ENCODE assay signal across 20 mouse cellular contexts in genomic region chr9:70584641-70585040, GRCm38 (mm10). TPM values are rescaled to one million over a fixed set of nuclear protein-coding genes. Genes with fewer than 3 reads are reported as not detected.
DNase-seq lines count a peak whose midpoint lies in the region; TF ChIP-seq lines count a peak whose summit lies in the region.
"Had no signal": no experiment of that assay in that cellular context is flagged by ENCODE, and none has a peak within 500 bp of the region (broad histone marks: within the 10 kb centered on the region; RNA-seq: fewer than 3 reads in every experiment).

No protein-coding gene starts in this region.

- peak; percentile 42 for DNase-seq in heart, adult 11 months
- DNase-seq in heart, adult 9 months (ENCODE audit: low spot score in 2 of 2): no peak
- peak; percentile 31 for DNase-seq in brain, adult 2 months (ENCODE audit: low read depth, low spot score)
- peak; percentile 38 for DNase-seq in thymus, adult 2 months
- DNase-seq in layer of hippocampus, adult 11-12 months (ENCODE audit: low spot score): no peak
- DNase-seq in adrenal gland, postnatal 10 days: no peak
- DNase-seq in layer of hippocampus, adult 18-20 months (ENCODE audit: low spot score in 2 of 2): no peak
- DNase-seq: adrenal gland, postnatal 14 days; cerebellum, adult 8-10 months; gastrocnemius, postnatal 25 days; heart, postnatal 14 days; right cerebral cortex, adult 18-20 months had no signal

- H3K27me3 ChIP-seq in thymus, adult 2 months (ENCODE audit: control insufficient read depth, insufficient read depth, low read length): no peaks in the 10 kb centered on the region
- H3K27me3 ChIP-seq: hindbrain, embryonic 12.5 days; intestine, embryonic 15.5 days; lung, embryonic 15.5 days; midbrain, embryonic 12.5 days; neural tube, embryonic 13.5 days had no signal

- H3K4me1 ChIP-seq in thymus, adult 2 months (replicated peaks; ENCODE audit: control insufficient read depth, insufficient read depth, low read length): peaks cover 8% of the 10 kb centered on the region
- H3K4me1 ChIP-seq: heart, embryonic 10.5 days; hindbrain, embryonic 12.5 days; intestine, embryonic 15.5 days; lung, embryonic 15.5 days; midbrain, embryonic 12.5 days; neural tube, embryonic 13.5 days had no signal

- no peak for TF ChIP-seq CTCF in thymus, adult 2 months (IDR thresholded peaks at IDR 0.05; ENCODE audit: borderline replicate concordance, control insufficient read depth, extremely low read depth, insufficient read depth, low read length, poor library complexity)

- no peak for TF ChIP-seq POLR2A in thymus, adult 2 months (IDR thresholded peaks at IDR 0.05; ENCODE audit: control insufficient read depth, extremely low read depth, insufficient read depth, low read length, poor library complexity)

- H3K4me3 ChIP-seq in thymus, adult 2 months (ENCODE audit: control insufficient read depth, insufficient read depth, low read length): 0 out of 2 replicates have a peak overlapping the region, but pooled peaks have one; percentile 5
- H3K4me3 ChIP-seq: heart, embryonic 10.5 days; hindbrain, embryonic 12.5 days; intestine, embryonic 15.5 days; layer of hippocampus, adult 2 months; lung, embryonic 15.5 days; midbrain, embryonic 12.5 days; neural tube, embryonic 13.5 days had no signal

- peaks cover 67% of the 10 kb centered on the region for H3K36me3 ChIP-seq in thymus, adult 2 months (ENCODE audit: control insufficient read depth, insufficient read depth, low read length)

- WGBS in thymus, adult 2 months: 42% methylated on average over 14 of the region's 14 CpGs

- H3K27ac ChIP-seq in thymus, adult 2 months (ENCODE audit: control insufficient read depth, insufficient read depth, low read length): 0 out of 2 replicates have a peak overlapping the region, but pooled peaks have one; percentile 12
- H3K27ac ChIP-seq: heart, embryonic 10.5 days; hindbrain, embryonic 12.5 days; intestine, embryonic 15.5 days; layer of hippocampus, adult 2 months; liver, embryonic 14.5 days; lung, embryonic 15.5 days; midbrain, embryonic 12.5 days; neural tube, embryonic 13.5 days had no signal

RNA-seq across cellular contexts. Expression of gene Sltm, which starts 42.1 kb away (rescaled TPM):
- 14.8 and 15.7 TPM in 2 replicates for polyA plus RNA-seq in thymus, adult 2 months (2012; rRNA removed)
- total RNA-seq in adrenal gland, postnatal 10 days (2021): 10 to 100 TPM; 27.4 to 36.0 TPM
- total RNA-seq in layer of hippocampus, adult 18-20 months (2021): 10 to 100 TPM; 48.5 to 53.5 TPM

Comparison
In these comparisons a context has a peak if more than half of its experiments do, and no peak if none do; other contexts are left out.
1. DNase-seq: peak in heart, adult 11 months (single experiment), brain, adult 2 months (single experiment) and thymus, adult 2 months (single experiment); none in heart, adult 9 months (0 of 2), layer of hippocampus, adult 11-12 months (single experiment), adrenal gland, postnatal 10 days (single experiment) and layer of hippocampus, adult 18-20 months (0 of 2).